Mouse (Mus musculus) heart, postnatal 0 days (tissue): ENCODE data around the gene Nemp2. TPM values are rescaled to one million over a fixed set of nuclear protein-coding genes. Genes with fewer than 3 reads are reported as not detected.

Experiments used
- ATAC-seq: fragments of 200-750 bp; cut with Nextera tagmentation; 2 replicates; pipeline ENCODE4 v1.8.0; 2017; ENCODE audit warnings: low read depth, moderate number of reproducible peaks, moderate library complexity; ENCODE audit not compliant: insufficient read depth
- DNase-seq: peaks from one replicate; pipeline ENCODE4 v3.0.0-alpha.2; 2016; ENCODE audit warnings: low spot score
- H3K27ac ChIP-seq: fragments of 300-500 bp; sonication (generic); 2 replicates; pipeline ENCODE4 v1.5.1; 2014; ENCODE audit warnings: low read depth, mild to moderate bottlenecking
- H3K27me3 ChIP-seq: fragments of 300-500 bp; sonication (generic); 2 replicates; pipeline ENCODE4 v1.6.1; 2014; ENCODE audit warnings: low read length, mixed read lengths; ENCODE audit not compliant: control insufficient read depth, insufficient read depth
- H3K36me3 ChIP-seq: fragments of 300-500 bp; sonication (generic); replicated peaks from 2 replicates; pipeline ENCODE4 v1.6.1; 2014; ENCODE audit warnings: low read length, mixed read lengths; ENCODE audit not compliant: control insufficient read depth, insufficient read depth
- H3K4me1 ChIP-seq: fragments of 300-500 bp; sonication (generic); 2 replicates; pipeline ENCODE4 v1.6.1; 2014; ENCODE audit warnings: antibody characterized with exemption; ENCODE audit not compliant: control insufficient read depth, insufficient read depth
- H3K4me2 ChIP-seq: fragments of 300-500 bp; sonication (generic); 2 replicates; pipeline ENCODE4 v1.6.1; 2014; ENCODE audit warnings: low read depth, mild to moderate bottlenecking, low read length, moderate library complexity
- H3K4me3 ChIP-seq: fragments of 300-500 bp; sonication (generic); 2 replicates; pipeline ENCODE4 v1.5.1; 2014; ENCODE audit warnings: low read depth, low read length
- H3K9ac ChIP-seq: fragments of 300-500 bp; sonication (generic); replicated peaks from 2 replicates; pipeline ENCODE4 v1.6.1; 2014; ENCODE audit warnings: low read depth, low read length, mixed read lengths
- H3K9me3 ChIP-seq: fragments of 300-500 bp; sonication (generic); replicated peaks from 2 replicates; pipeline ENCODE4 v1.6.1; 2016; ENCODE audit warnings: low read length; ENCODE audit not compliant: control insufficient read depth
- CTCF ChIP-seq: IDR thresholded peaks from 2 replicates; pipeline ENCODE4 v1.5.1; 2016; ENCODE audit warnings: antibody characterized with exemption, control low read depth, low read depth
- EP300 ChIP-seq: IDR thresholded peaks from 2 replicates; pipeline ENCODE4 v1.6.1; 2016; ENCODE audit warnings: antibody characterized with exemption, low read depth
- WGBS: fragments of 180-500 bp; shearing (Covaris S2); extraction: QIAGEN DNeasy Blood & Tissue Kit; methylation state at CpG from one replicate; pipeline ENCODE4 v1.1.7; 2014; 5-methylcytosine and 5-hydroxymethylcytosine counted together
- polyA plus RNA-seq: library from polyadenylated mRNA; unstranded; fragments of >200 nt; fragmentation: Nextera tagmentation; extraction: Ambion mirVana; gene quantifications from 2 replicates; pipeline ENCODE4 v1.2.1, GENCODE M21; 2015
- total RNA-seq: library from RNA; depleted of rRNA; stranded (reverse); fragments of >200 nt; gene quantifications from 2 replicates; pipeline ENCODE4 v1.2.3, GENCODE M21; 2014; ENCODE audit warnings: low replicate concordance

Nemp2 gene
- total and polyA plus RNA-seq, 2 experiments from 2014 or later = 2.1 to 3.6 TPM

DNA sequence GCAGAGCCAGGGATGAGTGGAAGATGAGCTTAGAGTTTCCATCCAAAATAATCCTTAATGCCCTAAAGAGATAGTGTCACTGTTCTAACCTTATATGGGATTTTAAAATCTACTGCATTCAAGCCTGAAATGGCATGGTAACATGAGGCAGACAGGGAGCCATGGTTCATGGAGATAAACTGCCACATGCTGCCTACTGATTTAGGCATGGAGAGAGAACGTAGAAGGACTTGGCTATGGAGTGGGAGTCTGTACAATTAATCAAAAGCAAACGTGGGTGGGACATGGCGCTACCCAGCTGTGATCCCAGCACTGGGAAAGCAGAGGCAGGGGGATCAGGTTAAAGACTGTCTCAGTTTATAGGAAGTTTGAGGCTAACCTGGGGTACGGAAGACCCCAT, 32.1 kb upstream of the Nemp2 start:
- Histone ChIP-seq H3K27ac (no peak overlapping the region), H3K4me3 (no peak overlapping the region), H3K9ac (no peak overlapping the region), H3K4me1 (no peaks in the 10 kb centered on the region; the same call in 1 of the 2 replicates), H3K9me3 (no peaks in the 10 kb centered on the region), H3K27me3 (no peaks in the 10 kb centered on the region), H3K36me3 (no peaks in the 10 kb centered on the region), H3K4me2 (peak overlapping the region; percentile 49; the same call in 1 of the 2 replicates)
- DNase-seq (no peak), ATAC-seq (no peak)
- 79% methylated on average over 4 of the region's 4 CpGs for WGBS
- TF ChIP-seq CTCF (no peak), EP300 (no peak)

DNA sequence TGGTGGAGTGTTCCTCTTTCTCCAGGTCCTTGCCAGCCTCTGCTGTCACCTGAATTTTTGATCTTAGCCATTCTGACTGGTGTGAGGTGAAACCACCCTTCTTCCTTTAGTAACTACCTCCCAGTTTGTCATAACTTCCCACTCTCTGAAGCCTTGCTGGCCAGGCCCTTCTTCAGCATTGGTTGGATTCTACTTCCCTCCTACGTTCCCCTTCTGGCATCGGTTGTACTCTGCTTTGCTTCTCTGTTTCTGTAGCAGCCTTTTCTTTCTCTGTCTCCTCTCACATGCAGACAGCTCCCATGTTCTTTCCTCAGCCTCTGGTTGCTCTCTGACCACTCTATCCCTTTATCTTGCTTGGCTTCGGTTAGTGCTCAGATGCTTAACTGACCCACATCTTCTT, 29.0 kb upstream of the Nemp2 start:
- Histone ChIP-seq H3K4me1 (no peaks in the 10 kb centered on the region; the same call in 1 of the 2 replicates), H3K4me2 (no peak overlapping the region), H3K27ac (no peak overlapping the region), H3K9ac (no peak overlapping the region), H3K36me3 (no peaks in the 10 kb centered on the region), H3K27me3 (no peaks in the 10 kb centered on the region), H3K9me3 (no peaks in the 10 kb centered on the region; the same call in 1 of the 2 replicates), H3K4me3 (no peak overlapping the region)
- 68% methylated on average over 3 of the region's 3 CpGs for WGBS
- DNase-seq (no peak), ATAC-seq (no peak)
- TF ChIP-seq CTCF (no peak), EP300 (no peak)

DNA sequence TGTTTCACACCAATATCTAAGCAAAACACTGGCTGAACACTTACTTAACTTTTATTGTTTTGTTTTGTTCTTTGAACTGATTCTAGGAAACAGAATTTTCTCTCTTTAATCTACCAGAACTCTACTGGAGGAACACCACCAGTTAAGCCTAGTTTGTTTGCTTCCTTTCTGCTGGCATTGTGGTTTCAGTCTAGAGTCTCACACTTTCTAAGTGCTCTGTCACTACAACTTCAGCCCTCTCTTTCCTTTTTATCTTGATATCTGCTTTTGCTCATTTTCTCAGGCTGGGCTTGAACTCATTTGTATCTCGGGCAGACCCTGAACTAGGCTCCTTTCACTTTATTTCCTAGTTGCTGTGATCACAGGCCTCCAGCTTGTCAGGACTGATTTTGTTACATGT, 22.8 kb upstream of the Nemp2 start:
- ATAC-seq (no peak), DNase-seq (no peak)
- 51% methylated on average over 1 of the region's 1 CpGs for WGBS

DNA sequence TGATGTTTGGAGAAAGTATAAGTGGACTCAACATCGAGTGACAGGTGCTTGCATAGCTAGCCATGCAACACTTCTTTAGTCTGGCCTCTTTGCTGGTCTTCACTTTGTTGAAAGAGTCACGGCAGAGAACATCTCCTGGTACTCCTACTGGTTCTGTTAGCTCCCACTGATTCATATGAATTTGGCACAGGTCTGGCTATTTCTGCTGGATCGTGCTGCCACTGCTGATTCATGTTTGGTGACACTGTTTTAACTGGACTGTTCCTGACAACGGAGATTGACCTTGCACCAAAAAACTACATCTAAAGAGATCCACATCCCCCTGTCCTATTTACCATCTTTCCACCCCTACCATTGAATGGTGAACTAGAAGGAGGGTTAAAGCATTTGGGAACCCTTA, 22.0 kb upstream of the Nemp2 start:
- Histone ChIP-seq H3K4me2 (no peak overlapping the region), H3K9me3 (no peaks in the 10 kb centered on the region; the same call in 1 of the 2 replicates), H3K9ac (no peak overlapping the region), H3K27ac (no peak overlapping the region), H3K4me3 (no peak overlapping the region), H3K4me1 (no peaks in the 10 kb centered on the region), H3K27me3 (no peaks in the 10 kb centered on the region), H3K36me3 (no peaks in the 10 kb centered on the region)
- ATAC-seq (no peak), DNase-seq (no peak)
- 80% methylated on average over 4 of the region's 4 CpGs for WGBS
- TF ChIP-seq EP300 (no peak), CTCF (no peak)

More for the DNA sequence above, 22.8 kb upstream of the Nemp2 start:
- no peak overlapping the region for H3K4me2 ChIP-seq
- TF ChIP-seq EP300 = no peak
- no peak for TF ChIP-seq CTCF
- no peaks in the 10 kb centered on the region for H3K4me1 ChIP-seq
- H3K27me3 ChIP-seq = no peaks in the 10 kb centered on the region
- H3K27ac ChIP-seq = no peak overlapping the region
- H3K9ac ChIP-seq = no peak overlapping the region
- H3K36me3 ChIP-seq = no peaks in the 10 kb centered on the region
- H3K4me3 ChIP-seq = no peak overlapping the region
- H3K9me3 ChIP-seq = no peaks in the 10 kb centered on the region; the same call in 1 of the 2 replicates

DNA sequence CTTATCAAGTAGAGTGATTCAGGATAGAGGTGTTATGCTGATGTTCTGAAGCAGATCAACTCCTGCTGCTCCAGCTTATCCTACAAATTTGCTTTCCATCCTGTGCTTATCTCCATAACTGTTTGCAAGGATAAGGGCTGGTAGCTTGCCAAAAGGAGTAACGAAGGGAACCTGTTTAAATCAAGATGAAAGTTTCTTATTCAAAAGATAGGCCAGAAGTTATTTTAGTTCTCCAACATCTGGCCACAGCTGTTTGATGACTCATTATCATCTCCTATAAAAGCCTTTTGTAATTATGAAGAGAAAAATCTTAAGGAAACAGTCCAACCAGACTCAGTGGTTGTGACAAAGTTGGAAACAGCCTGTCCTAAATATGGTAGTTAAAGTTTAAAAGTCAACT, 12.3 kb upstream of the Nemp2 start:
- no peak overlapping the region for H3K4me2 ChIP-seq
- no peaks in the 10 kb centered on the region for H3K27me3 ChIP-seq
- no peak for TF ChIP-seq EP300
- no peaks in the 10 kb centered on the region for H3K4me1 ChIP-seq
- no peaks in the 10 kb centered on the region for H3K36me3 ChIP-seq
- 22% methylated on average over 1 of the region's 1 CpGs for WGBS
- ATAC-seq (no peak), DNase-seq (no peak)
- H3K4me3 ChIP-seq = no peak overlapping the region
- H3K27ac ChIP-seq = no peak overlapping the region
- no peaks in the 10 kb centered on the region for H3K9me3 ChIP-seq
- no peak overlapping the region for H3K9ac ChIP-seq

DNA sequence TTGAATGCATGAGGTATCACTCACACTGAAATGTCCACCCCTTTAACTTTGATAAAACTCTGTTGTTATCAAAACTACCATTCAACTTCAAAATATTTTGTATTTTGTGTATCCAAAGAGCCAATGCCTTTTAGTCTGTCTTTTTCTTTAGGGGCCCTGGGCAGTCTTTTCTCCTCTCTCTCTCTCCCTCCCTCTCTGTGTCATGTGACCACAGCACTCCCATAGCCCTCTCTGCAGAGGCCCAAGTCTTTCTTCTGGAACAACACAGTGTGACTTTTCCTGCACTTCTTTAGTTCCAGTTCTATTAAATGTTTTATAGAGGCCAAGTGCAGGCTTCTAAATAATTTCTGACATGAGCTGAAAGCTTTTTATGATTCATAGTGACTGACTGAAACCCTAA, 10.1 kb upstream of the Nemp2 start:
- no peak for TF ChIP-seq CTCF
- no peak for TF ChIP-seq EP300
- H3K27me3 ChIP-seq = no peaks in the 10 kb centered on the region
- no peak overlapping the region for H3K27ac ChIP-seq
- ATAC-seq = no peak
- H3K4me2 ChIP-seq = no peak overlapping the region
- no peaks in the 10 kb centered on the region for H3K9me3 ChIP-seq
- H3K4me3 ChIP-seq = no peak overlapping the region
- no peaks in the 10 kb centered on the region for H3K36me3 ChIP-seq
- H3K4me1 ChIP-seq = no peaks in the 10 kb centered on the region
- H3K9ac ChIP-seq = no peak overlapping the region
- DNase-seq = no peak
